Mouse (Mus musculus): ENCODE data around the gene Arpin. TPM values are rescaled to one million over a fixed set of nuclear protein-coding genes. Genes with fewer than 3 reads are reported as not detected.

The Arpin gene
- polyA plus RNA-seq, 1 experiment from 2014 or later, result 60.8 TPM

GRCm38 (mm10) chr7:79880998-79881397 is 54.2 kb downstream of the Arpin start:
- Histone ChIP-seq H3K36me3 (ENCODE audit: control insufficient read depth, insufficient read depth, low read length) (no peaks in the 10 kb centered on the region; the same call in 1 of the 2 replicates), H3K4me3 (ENCODE audit: low read length) (no peak overlapping the region), H3K27me3 (replicated peaks; ENCODE audit: control insufficient read depth, insufficient read depth, low read length) (no peaks in the 10 kb centered on the region), H3K4me2 (ENCODE audit: low read depth, low read length) (no peak overlapping the region), H3K9ac (ENCODE audit: low read depth, low read length) (no peak overlapping the region), H3K27ac (ENCODE audit: low read length) (no peak overlapping the region; the same call in 1 of the 2 replicates), H3K9me3 (ENCODE audit: control insufficient read depth, low read length) (no peaks in the 10 kb centered on the region), H3K4me1 (ENCODE audit: control insufficient read depth, insufficient read depth, low read length) (peaks cover 24% of the 10 kb centered on the region)
- no peak for ATAC-seq
- 40% methylated on average over 3 of the region's 3 CpGs for WGBS

GRCm38 (mm10) chr7:79880033-79880432 is 55.1 kb downstream of the Arpin start:
- no peaks in the 10 kb centered on the region for H3K9me3 ChIP-seq (ENCODE audit: control insufficient read depth, low read length)
- H3K4me1 ChIP-seq (ENCODE audit: control insufficient read depth, insufficient read depth, low read length), result peaks cover 24% of the 10 kb centered on the region
- H3K9ac ChIP-seq (ENCODE audit: low read depth, low read length), result 0 out of 2 replicates have a peak overlapping the region, but pooled peaks have one; percentile 10
- H3K27ac ChIP-seq (ENCODE audit: low read length), result 0 out of 2 replicates have a peak overlapping the region, but pooled peaks have one; percentile 42
- H3K4me3 ChIP-seq (ENCODE audit: low read length), result no peak overlapping the region
- ATAC-seq, result peak; percentile 49
- H3K27me3 ChIP-seq (replicated peaks; ENCODE audit: control insufficient read depth, insufficient read depth, low read length), result no peaks in the 10 kb centered on the region
- H3K4me2 ChIP-seq (ENCODE audit: low read depth, low read length), result no peak overlapping the region
- WGBS, result 74% methylated on average over 6 of the region's 6 CpGs
- no peaks in the 10 kb centered on the region; the same call in 1 of the 2 replicates for H3K36me3 ChIP-seq (ENCODE audit: control insufficient read depth, insufficient read depth, low read length)

- H3K27ac ChIP-seq (ENCODE audit: low read length), result peak overlapping the region; percentile 88
- H3K4me2 ChIP-seq (ENCODE audit: low read depth, low read length), result no peak overlapping the region
- H3K9ac ChIP-seq (ENCODE audit: low read depth, low read length), result no peak overlapping the region
- H3K4me3 ChIP-seq (ENCODE audit: low read length), result no peak overlapping the region
- peak; percentile 88 for ATAC-seq
- H3K9me3 ChIP-seq (ENCODE audit: control insufficient read depth, low read length), result no peaks in the 10 kb centered on the region
- WGBS, result 50% methylated on average over 2 of the region's 2 CpGs
- H3K27me3 ChIP-seq (replicated peaks; ENCODE audit: control insufficient read depth, insufficient read depth, low read length), result no peaks in the 10 kb centered on the region
- H3K36me3 ChIP-seq (ENCODE audit: control insufficient read depth, insufficient read depth, low read length), result no peaks in the 10 kb centered on the region; the same call in 1 of the 2 replicates
- H3K4me1 ChIP-seq (ENCODE audit: control insufficient read depth, insufficient read depth, low read length), result peaks cover 24% of the 10 kb centered on the region
These were observed 56.6 kb downstream of the Arpin start for GRCm38 (mm10) chr7:79878455-79879025.

Small RNAs within 50 kb of the gene (microRNA-seq; reads per million reads assigned to microRNA genes)
- gene Gm24541, result not detected

Other genes starting within 250 kb of the Arpin start
- 1.2 and 1.4 TPM in 2 replicates for gene Kif7, start 219.6 kb downstream of the Arpin start, polyA plus RNA-seq (2015; fragmentation: Nextera tagmentation; extraction: Ambion mirVana)
- gene Plin1, start 202.5 kb downstream of the Arpin start, polyA plus RNA-seq (2015; fragmentation: Nextera tagmentation; extraction: Ambion mirVana), result not detected in 2 replicates
- 12.7 and 12.8 TPM in 2 replicates for gene Pex11a, start 192.2 kb downstream of the Arpin start, polyA plus RNA-seq (2015; fragmentation: Nextera tagmentation; extraction: Ambion mirVana)
- gene Wdr93, start 192.2 kb downstream of the Arpin start, polyA plus RNA-seq (2015; fragmentation: Nextera tagmentation; extraction: Ambion mirVana), result 0.15 and 0.24 TPM in 2 replicates
- 0.28 TPM in 1 of 2 replicates, not detected in the other for gene Mesp1, start 141.6 kb downstream of the Arpin start, polyA plus RNA-seq (2015; fragmentation: Nextera tagmentation; extraction: Ambion mirVana)
- 2.6 and 3.1 TPM in 2 replicates for gene Mesp2, start 124.6 kb downstream of the Arpin start, polyA plus RNA-seq (2015; fragmentation: Nextera tagmentation; extraction: Ambion mirVana)
- 248 and 311 TPM in 2 replicates for gene Anpep, start 74.3 kb downstream of the Arpin start, polyA plus RNA-seq (2015; fragmentation: Nextera tagmentation; extraction: Ambion mirVana)
- 28.9 and 30.7 TPM in 2 replicates for gene Ap3s2, start 14.7 kb downstream of the Arpin start, polyA plus RNA-seq (2015; fragmentation: Nextera tagmentation; extraction: Ambion mirVana)
- gene Zfp710, start 89.5 kb upstream of the Arpin start, polyA plus RNA-seq (2015; fragmentation: Nextera tagmentation; extraction: Ambion mirVana), result 12.2 and 12.4 TPM in 2 replicates
- gene Idh2, start 180.0 kb upstream of the Arpin start, polyA plus RNA-seq (2015; fragmentation: Nextera tagmentation; extraction: Ambion mirVana), result 540 and 585 TPM in 2 replicates